Mouse (Mus musculus) heart, adult 18-20 months (tissue): ENCODE measurements at regions not wholly inside any gene's neighbourhood (a gene's known extent, or its start where the extent isn't known, plus 50 kb on each side); places are given as distances from the start of the nearest gene placed in this dataset.

Experiments used
- DNase-seq, 2 experiments: peaks; one replicate each; pipeline ENCODE4 v3.0.0; 2021 to 2022; ENCODE audit warnings: mixed read lengths in 1 of 2

DNA sequence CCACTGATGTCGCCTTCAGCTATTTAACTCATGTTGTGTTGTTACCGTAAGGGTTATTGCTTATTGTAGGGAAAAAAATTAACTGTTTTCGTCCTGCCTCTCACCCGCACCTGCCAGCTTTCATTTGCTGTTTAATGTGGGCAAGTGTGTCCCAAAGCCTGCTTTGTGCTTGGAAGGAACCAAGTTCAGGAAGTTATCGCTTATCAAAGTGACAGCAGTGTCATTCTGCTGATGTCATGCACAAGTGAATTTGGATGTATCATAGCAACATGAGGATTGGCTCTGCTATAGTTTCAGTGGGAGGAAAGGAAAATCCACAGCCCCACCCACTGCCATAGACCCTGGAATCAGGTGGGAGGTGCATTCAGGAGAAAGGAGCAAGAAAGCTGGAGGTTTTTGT lies 276.5 kb downstream of the Rnf144b start:
- DNase-seq: no peak

DNA sequence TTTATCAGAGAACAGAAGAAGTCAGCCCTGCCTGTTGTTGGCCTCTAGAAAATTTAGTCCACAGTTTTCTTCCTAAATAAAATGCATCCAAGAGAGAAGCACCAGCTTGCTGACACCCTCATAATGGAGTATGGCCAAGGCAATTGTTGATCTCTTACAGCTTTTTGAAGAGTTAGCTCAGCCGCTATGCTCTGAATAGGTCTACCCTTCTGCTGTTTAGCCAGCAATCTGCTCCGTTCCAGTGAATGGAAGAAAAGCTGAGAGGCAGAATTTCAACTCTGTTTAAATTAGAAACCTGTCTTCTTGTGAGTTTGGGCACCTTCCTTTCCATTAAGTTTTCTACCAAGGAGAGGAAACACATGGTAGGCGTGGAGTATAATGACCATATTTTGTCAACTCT lies 290.8 kb downstream of the Rnf144b start:
- no peak for DNase-seq

DNA sequence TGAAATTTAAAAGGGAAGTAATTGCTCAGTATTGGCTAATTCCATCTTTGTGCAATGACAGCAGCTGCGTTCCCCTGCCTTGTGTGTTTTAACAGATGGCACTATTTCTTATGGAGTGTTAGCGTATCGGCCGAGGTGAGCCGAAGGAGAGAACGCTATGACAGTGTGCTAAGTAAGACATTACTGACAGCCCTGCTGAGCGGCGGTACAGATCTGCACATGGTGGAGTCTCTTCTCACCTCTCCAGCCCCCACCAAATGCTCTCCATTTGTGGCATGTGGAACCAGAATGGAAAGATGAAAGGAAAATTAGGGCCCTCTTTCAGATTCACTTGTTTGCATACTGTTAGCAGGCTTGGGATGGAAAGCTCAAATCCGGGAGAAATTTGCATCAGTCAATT lies 291.5 kb downstream of the Rnf144b start:
- DNase-seq: no peak

DNA sequence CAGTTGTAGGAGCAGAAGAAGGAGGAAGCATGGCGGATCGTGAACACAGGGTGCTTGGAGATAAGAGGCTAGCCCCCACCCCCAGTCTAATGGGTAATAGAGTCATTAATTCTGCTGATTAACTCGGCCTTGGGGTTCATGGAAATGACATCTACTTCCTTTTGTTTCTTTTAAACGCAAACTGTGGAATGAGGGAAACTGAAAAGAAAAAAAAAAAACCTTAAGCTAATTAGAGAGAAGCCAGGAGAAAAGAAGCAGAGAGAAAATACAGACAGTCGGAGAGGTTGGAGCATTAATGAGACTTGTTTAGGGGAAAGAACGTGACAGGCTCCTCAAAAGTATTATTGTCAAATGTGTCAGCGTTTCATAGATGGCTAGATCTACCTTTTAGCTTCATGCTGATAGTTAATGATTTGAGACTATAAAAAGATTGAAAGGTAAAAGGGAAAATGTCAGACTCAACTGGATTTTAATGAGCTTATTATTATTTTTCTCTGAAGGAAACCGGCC lies 307.5 kb downstream of the Rnf144b start:
- DNase-seq: no peak

DNA sequence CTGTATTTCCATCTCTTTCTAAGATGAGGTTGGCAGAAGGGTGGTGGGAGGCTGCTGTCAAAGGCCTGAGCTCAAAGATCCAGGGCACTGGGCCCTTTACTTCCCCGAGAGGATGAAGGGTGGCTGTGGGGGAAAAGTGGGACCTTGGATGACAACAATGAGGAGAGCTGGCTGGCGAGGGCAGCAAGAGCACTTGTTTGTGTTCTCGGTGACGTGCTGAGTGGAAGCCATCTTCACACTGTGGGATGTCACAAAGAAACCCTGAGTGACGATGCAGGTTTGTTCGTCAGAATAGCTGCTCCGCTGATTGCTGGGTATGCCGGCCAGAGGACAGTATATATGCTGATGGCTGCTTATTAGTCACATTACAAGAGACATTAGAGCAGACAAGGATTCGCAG lies 308.0 kb downstream of the Rnf144b start:
- no peak for DNase-seq

DNA sequence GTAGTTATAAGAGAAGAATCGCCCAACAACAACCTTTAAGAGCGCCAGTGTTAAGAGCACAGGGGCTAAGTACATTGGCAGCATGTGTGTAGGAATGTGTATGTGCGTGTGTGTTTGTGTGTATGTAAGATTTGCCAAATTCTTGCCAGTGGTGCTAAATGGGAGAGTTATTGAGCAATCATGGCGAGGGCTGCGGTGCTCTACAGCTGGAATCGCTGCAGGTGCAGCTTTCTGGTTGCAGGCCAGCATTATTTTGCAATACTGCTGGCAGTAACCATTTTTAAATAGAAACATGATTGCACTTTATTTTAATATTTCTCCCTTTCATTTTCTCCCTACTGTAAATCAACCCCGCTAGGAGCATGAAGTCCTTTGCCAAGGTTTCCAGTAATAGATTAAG lies 313.2 kb downstream of the Rnf144b start:
- peak; percentile 16 to 28 for DNase-seq

DNA sequence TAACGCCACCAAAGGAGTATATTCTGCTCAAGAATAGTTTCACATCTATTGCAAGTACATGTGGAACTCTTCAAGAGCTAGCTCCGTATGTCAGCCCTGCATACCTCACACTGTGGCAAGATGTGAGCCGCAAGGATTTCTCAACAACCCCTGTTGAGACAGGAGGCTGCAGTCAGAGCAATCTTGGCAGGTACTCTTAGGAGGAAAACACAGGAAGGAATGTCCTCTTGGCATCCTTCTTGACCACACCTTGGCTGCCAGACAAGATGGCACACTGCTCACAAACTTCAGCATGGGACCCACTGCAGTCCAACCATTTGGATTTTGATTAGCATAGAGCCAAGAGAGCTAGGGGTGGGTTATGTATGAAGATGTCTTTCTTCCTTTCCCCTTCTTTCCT lies 322.4 kb downstream of the Rnf144b start:
- DNase-seq: peak in 1 of 2 experiments; percentile 2

DNA sequence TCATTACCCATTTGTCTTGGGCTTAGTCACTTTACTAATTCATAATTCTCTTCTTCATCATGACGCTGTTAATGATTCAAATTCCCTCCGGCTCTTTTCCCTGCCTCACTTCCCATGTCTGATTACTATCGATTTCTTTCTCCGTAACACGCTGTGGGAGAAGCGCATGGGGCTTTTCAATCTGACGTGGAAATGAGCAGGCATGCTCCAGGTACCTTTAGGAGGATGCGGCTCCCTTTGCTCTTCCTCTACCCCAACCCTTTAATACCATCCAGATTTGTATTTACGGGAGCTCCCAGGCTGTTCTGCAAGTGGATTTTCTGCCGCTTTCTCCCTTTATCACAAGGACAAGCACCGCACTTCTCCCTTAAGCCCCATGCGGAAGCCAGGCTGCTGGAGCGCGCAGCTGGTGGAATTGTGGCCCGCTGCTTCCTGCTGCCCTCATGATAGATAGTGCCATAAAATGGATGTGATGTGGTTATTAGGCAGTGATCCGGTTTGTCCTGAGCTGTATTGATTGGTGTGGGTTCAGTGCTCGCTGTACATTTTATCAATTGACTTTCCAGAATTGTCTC lies 329.8 kb downstream of the Rnf144b start:
- no peak for DNase-seq

DNA sequence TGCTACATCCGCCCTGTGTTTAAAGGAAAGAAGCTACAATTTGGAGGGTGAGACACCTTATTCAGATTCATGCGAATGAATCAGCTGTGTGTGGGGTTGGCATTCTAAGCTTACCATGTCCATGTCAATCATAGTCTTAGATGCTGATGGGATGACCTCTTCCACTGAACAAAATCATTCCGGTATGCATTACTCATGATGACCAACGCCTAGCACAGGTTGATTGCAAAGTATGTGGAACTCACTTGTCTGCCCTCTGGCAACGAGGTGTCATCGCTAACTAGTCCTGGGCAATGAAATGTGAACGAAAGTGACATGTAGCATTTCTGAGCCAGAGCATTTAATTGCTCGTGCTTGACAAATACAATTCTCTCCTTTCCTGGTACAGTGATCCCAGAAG lies 339.7 kb downstream of the Rnf144b start:
- no peak for DNase-seq

DNA sequence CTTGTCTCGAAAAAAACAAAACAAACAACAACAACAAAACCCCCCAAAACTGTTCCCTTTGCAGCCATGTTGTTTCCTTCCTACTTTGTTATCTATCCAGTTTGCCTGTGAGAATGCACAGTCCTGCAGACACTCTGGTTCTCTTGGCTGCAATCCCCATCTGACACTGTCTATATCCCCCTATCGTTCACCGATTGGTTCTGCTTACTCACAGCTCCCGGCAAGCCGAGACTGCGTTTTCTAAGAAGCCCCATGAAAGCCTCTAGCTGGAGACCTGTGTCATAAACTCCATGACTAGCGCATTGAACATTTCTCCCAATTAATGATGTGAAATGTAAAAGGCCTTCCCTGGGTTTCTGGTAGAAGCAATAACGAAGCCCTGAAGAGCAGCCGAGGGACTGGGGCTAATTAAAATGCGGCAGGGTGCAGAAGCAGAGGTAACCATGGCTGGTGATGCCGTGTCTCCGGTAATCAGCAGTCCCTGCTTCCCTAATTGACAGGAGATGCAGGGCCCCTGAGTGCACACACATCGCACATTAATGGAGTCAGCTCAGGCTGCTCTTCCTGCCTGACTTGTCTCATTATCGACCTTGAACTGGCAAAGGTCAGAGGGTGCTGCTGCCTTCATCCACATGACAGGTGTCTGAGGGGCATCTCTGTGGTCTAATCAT lies 349.2 kb downstream of the Rnf144b start:
- no peak for DNase-seq

DNA sequence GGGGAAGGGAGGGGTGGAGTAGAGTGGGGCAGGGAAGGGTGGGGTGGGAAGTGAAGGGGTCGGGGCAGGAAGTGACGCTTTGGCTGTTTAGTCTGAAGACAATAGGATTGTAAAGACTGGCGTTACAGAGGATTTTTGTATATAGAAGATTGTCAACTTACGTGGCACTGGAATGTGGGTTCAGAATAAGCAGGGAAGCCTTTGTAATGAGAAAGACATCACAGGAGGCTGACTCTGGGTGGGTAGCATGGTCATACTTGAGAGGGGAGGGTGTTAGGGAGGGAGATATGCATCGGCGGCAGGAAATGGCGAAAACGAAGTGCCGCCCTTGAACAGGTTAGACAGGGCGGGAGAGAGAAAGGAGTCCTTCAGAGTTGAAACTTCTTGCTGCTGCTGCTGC lies 357.7 kb downstream of the Rnf144b start:
- no peak for DNase-seq

DNA sequence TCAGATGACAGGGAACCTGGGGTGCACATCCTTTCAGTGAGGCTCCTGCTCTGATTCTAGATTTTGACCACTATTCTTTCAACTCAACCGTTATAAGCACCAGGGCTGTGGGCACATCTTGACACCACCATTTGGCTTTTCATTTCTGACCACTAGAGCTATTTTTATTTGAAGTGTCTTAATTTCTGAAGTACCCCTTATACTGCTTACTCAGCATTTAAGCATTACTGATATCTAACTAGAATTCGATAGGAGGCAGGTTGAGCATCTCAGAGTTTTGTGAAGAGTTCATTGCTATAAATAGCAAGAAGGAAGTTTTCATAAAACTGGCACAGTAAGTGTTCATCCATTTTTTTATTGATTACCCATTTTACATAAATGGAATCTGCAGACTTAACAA lies 362.4 kb downstream of the Rnf144b start:
- DNase-seq: no peak

DNA sequence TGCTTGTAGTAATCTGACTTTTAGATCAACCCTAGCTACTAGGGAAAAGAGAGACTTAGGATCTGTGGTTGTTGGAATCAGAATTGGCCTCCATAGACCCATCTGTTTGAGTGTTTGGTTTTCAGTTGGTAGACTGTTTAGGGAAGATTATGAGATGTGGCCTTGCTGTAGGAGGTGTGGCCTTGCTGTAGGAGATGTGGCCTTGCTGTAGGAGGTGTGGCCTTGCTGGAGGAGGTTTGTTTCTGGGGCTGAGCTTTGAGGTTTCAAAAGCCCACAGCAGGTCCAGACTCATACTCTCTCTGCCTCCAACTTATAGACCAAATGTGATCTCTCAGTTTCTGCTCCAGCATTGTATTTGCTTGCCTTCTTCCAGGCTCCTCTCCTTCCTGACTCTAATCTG lies 363.7 kb downstream of the Rnf144b start:
- DNase-seq: no peak

DNA sequence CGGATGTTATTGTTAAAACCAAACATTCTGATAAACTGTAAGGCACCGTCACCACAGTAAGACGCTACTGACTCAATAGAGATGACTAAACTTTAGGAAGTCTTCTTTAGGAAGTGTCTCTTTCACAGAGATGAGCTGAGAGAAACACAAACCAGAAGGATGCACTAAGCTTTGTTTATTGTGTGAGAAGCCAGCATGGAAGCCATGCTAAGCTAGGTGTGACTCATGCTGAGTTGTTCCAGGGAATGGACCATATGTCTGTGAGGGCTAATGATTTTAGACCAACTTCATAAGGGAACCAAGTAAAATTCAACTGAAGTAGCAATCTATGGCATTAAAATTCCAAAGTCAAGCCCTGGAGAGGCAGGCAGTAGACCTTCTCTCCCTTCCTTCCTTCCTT lies 364.2 kb downstream of the Rnf144b start:
- DNase-seq: no peak

DNA sequence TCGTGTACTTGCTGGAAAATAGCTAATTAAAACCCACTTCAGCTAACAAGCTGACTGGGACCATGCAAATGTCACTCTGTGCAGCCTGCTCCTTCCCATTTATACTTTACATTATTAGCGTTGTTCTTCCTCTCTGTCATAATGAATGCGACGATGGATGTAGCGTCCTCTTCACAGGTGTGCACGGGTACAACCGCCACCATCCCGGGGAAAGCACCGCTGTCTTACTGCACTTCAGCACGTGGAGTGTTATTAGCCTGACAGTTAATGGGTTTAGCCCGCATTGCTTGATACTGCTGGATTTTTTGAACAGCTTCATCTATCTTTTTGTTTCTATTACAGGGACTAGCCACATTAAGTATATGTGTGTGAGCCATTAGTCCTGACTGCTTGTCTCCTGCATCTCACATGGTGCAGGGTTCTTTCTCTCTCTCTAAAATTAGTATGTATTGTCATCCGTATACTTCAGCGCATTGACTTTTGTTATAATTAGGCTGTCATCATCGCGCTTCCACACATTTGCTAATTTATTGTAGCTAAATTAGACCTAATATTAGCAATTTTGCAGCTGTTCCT lies 383.0 kb downstream of the Rnf144b start:
- no peak for DNase-seq

DNA sequence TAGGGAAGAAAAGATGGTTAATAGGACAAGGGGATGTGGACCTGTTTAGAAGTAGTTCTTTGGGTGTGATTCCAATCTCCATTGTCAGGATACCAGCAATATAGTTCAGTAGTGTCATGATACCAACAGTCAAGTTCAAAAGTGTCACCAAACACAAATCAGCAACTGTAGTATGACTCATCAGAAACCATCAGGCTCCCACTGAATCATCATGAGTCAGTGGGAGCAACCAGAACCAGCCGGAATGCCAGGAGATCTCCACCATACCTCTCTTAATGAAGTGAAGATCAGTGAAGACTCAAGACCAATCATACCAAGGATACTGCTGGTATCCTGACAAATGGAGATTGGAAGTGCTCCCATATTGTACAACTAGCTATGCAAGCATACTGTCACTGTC lies 410.5 kb downstream of the Rnf144b start:
- no peak for DNase-seq

DNA sequence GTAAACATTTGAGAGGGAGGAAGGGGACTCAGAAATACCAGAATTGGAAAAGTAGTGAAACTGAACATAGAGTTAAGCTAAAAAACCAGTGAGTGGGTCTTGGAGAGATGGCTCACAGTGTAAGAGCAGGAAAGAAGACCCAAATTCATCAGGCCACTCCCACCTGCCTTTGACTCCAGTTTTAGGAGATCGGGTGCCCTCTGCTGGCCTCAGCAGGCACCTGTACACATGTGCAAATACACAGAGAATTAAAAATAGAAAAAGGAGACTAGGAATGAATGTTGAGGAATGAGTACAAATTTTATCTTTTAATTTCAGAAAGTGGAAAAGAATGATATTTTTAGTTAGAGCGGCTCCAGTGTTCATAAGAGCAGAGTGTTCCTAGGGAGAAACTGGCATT lies 414.7 kb downstream of the Rnf144b start:
- DNase-seq: no peak

DNA sequence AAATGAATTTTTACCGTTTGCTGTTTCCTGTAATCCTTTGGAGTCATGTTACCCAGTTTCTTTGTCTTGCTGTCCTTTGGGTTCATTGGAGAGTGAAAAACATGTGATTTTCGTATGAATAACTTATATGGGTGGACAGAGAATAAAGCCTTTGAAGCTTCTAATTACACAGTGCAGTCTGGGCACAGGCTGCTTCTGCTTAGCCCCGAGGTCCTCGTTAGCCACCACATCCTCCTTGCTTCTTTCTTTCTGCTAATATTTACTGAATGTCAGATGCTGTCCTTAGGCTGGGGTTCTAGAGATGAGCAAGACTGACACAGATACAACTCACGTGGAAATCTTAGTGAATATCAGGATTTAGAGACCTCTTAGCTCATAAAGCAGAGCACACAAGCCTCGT lies 427.2 kb downstream of the Rnf144b start:
- DNase-seq: no peak

DNA sequence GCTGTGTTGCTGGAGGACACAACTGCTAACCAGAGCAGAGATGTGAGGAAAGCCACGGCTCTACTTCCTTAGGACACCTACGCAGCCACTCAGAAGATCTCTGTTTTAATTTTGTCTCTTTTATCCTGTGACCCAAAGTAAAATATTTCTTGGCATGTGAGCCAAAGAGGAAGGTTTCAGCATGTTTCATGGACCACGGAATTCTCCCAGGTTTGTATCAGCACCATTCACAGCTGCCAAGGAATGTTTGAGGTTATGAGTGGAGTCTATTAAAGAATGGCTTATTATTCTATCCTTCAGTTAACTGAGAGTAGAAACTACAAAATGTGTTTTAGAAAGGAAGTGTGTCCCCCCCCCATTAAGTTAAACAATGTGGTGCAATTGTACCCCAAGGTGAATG lies 429.8 kb downstream of the Rnf144b start:
- no peak for DNase-seq

DNA sequence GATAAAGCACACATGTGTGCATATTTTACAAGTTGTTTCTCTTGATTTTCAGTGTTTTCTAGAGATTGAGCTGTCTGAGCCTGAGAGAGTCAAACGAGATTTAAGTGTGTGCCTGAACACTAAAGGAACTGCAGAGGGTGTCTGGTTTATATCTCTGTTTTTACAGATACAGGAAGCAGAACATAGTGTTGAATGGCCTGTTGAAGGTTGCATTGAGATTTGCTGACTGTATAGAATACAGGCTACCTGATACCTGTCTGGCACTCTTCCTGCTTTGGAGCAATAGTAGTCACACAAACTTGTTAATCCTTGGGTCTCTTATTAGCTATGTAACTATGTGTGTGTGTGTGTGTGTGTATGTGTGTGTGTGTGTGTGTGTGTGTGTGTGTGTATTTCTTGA lies 431.7 kb downstream of the Rnf144b start:
- DNase-seq: no peak

DNA sequence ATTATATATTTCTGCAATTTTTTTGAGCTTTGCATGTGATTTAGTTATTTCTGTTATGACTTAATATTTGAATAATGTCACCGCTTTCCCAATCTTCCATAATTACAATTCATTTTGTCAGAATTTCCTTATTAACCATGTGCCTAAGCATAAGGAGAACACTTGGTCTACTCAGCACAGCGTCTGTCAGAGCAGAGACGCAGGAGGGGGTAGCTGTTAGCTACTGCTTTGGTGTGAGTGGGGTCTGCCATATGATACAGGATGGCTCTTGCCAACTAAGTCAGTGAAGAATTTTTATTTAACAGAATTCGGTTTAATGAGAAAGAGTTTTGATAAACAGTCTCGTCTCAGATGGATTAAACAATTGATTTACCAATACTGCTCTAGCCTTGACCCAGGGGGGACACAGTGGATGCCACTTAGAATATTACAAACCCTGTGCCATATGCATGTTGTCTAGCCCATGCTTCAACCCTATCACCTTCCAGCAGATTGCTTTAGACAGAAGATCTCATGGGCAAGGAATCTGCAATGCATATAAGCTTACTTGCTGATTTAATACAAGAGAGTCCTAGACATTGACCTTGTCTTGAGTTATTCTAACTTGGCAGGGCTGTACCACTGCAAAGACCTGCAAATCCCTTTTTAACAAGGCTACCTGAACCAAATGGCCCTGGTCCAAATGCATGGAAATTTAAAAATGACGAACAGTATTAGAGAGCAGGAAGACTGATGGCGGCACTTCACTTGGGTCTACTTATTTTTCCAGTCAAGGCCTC lies 434.9 kb downstream of the Rnf144b start:
- no peak for DNase-seq

DNA sequence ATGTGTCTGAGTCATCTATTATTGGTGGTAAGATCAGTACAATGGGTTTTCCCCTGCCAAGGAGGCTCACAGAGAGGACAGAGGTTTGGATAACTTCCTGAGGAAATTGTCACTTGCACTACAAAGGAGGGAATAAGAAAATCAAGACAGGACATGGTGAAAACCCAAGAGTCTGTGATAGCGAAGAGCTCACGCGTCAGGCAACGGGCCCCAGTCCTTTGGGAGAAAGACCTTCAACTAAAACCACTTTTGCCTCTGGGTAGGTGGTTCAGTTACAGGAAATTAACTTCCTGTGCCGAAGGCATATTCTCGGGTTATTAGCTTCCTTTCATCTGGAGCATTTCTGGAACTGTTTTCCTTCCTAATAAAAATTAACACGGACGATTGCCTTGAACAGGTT lies 440.4 kb downstream of the Rnf144b start:
- DNase-seq: no peak

DNA sequence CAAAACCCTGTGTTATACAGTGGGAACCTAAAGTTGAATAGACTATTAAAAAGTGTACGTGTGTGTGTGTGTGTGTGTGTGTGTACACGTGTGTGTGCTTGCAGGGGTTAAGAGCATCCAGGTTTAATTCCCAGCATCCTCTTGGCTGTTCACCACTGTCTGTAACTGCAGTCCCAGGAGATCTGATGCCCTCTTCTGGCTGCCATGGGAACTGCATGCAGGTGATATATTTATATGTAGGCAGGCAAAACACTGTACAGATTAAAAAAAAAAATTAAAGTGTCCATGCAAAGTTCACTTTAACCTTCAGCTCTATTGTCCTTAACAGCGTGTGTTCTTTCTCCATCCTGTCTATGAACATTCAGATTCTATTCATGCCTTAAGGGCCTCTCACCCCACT lies 454.1 kb downstream of the Rnf144b start:
- DNase-seq: no peak
